Mouse (Mus musculus) stomach, embryonic 14.5 days (tissue): Measurements from ENCODE around the gene Stpg2. TPM values are rescaled to one million over a fixed set of nuclear protein-coding genes. Genes with fewer than 3 reads are reported as not detected.

Experiments used
- ATAC-seq: fragments of 200-750 bp; cut with Nextera tagmentation; 2 replicates; pipeline ENCODE4 v1.8.0; 2017; ENCODE audit warnings: low read depth, moderate TSS enrichment; ENCODE audit not compliant: insufficient number of reproducible peaks, insufficient read depth, low FRiP score
- H3K27ac ChIP-seq: fragments of 300-500 bp; sonication (generic); 2 replicates; pipeline ENCODE4 v1.5.1; 2014; ENCODE audit warnings: mild to moderate bottlenecking, low read length, moderate library complexity, mixed read lengths
- H3K27me3 ChIP-seq: fragments of 300-500 bp; sonication (generic); 2 replicates; pipeline ENCODE4 v1.6.1; 2014; ENCODE audit warnings: low read length, control low read depth, mixed read lengths; ENCODE audit not compliant: control insufficient read depth, insufficient read depth
- H3K36me3 ChIP-seq: fragments of 300-500 bp; sonication (generic); 2 replicates; pipeline ENCODE4 v1.6.1; 2014; ENCODE audit warnings: mild to moderate bottlenecking, control low read depth, low read length, moderate library complexity, mixed read lengths; ENCODE audit not compliant: control insufficient read depth, insufficient read depth
- H3K4me1 ChIP-seq: fragments of 300-500 bp; sonication (generic); 2 replicates; pipeline ENCODE4 v1.6.1; 2014; ENCODE audit warnings: low read length, control low read depth, mixed read lengths; ENCODE audit not compliant: control insufficient read depth, insufficient read depth
- H3K4me2 ChIP-seq: fragments of 300-500 bp; sonication (generic); replicated peaks from 2 replicates; pipeline ENCODE4 v1.6.1; 2014; ENCODE audit warnings: low read depth, low read length, control low read depth
- H3K4me3 ChIP-seq: fragments of 300-500 bp; sonication (generic); 2 replicates; pipeline ENCODE4 v1.5.1; 2014; ENCODE audit warnings: low read depth, low read length, control low read depth
- H3K9ac ChIP-seq: fragments of 300-500 bp; sonication (generic); replicated peaks from 2 replicates; pipeline ENCODE4 v1.6.1; 2014; ENCODE audit warnings: low read depth, mild to moderate bottlenecking, control low read depth, low read length, moderate library complexity, mixed read lengths
- H3K9me3 ChIP-seq: fragments of 300-500 bp; sonication (generic); 2 replicates; pipeline ENCODE4 v1.6.1; 2016; ENCODE audit warnings: low read depth, low read length, control low read depth; ENCODE audit not compliant: control insufficient read depth
- WGBS: fragments of 180-500 bp; shearing (Covaris S2); extraction: QIAGEN DNeasy Blood & Tissue Kit; methylation state at CpG from one replicate; pipeline ENCODE4 v1.1.7; 2014; 5-methylcytosine and 5-hydroxymethylcytosine counted together
- polyA plus RNA-seq: library from polyadenylated mRNA; unstranded; fragments of >200 nt; fragmentation: Nextera tagmentation; extraction: Ambion mirVana; gene quantifications from 2 replicates; pipeline ENCODE4 v1.2.1, GENCODE M21; 2014

The Stpg2 gene
- polyA plus RNA-seq, 1 experiment from 2014 or later = not detected

- H3K9me3 ChIP-seq = no peaks in the 10 kb centered on the region
- H3K4me1 ChIP-seq = no peaks in the 10 kb centered on the region
- WGBS = 77% methylated on average over 7 of the region's 7 CpGs
- H3K9ac ChIP-seq = no peak overlapping the region
- H3K36me3 ChIP-seq = no peaks in the 10 kb centered on the region
- no peak overlapping the region for H3K4me2 ChIP-seq
- H3K27ac ChIP-seq = no peak overlapping the region
- no peak for ATAC-seq
- H3K27me3 ChIP-seq = no peaks in the 10 kb centered on the region
- no peak overlapping the region for H3K4me3 ChIP-seq
Observed at GRCm38 (mm10) chr3:139728751-139729150, 523.3 kb downstream of the Stpg2 start.

GRCm38 (mm10) chr3:139729248-139729647, 523.8 kb downstream of the Stpg2 start:
- 61% methylated on average over 5 of the region's 5 CpGs for WGBS
- no peak for ATAC-seq

DNA sequence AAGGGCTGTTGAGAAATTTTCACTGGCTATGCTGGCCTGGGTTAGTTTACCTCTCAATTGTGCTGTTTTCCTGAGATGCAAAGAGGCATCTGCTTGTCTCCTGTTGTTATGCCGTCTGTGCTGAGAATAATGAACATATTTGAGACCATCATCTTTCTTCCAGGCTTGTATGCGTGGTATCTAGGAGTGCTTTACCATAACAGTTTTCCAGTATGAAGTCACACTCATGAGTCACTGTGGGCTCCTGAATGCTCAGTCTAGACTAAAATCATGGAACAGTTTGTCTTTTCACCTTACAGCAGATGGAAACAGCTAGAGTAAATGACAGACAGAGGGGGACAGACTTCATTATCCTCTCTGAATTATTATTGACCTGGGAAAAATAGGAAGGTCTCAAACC, 527.7 kb downstream of the Stpg2 start:
- Histone ChIP-seq H3K27me3 (no peaks in the 10 kb centered on the region), H3K9ac (no peak overlapping the region), H3K4me1 (no peaks in the 10 kb centered on the region), H3K36me3 (no peaks in the 10 kb centered on the region), H3K4me3 (no peak overlapping the region), H3K4me2 (no peak overlapping the region), H3K27ac (no peak overlapping the region), H3K9me3 (no peaks in the 10 kb centered on the region)
- 82% methylated on average over 2 of the region's 2 CpGs for whole genome bisulfite sequencing
- ATAC-seq = no peak

More at GRCm38 (mm10) chr3:139729248-139729647, 523.8 kb downstream of the Stpg2 start:
- H3K27me3 ChIP-seq = no peaks in the 10 kb centered on the region
- no peak overlapping the region for H3K4me3 ChIP-seq
- H3K9me3 ChIP-seq = no peaks in the 10 kb centered on the region
- H3K27ac ChIP-seq = no peak overlapping the region
- no peaks in the 10 kb centered on the region for H3K4me1 ChIP-seq
- H3K9ac ChIP-seq = no peak overlapping the region
- H3K4me2 ChIP-seq = no peak overlapping the region
- H3K36me3 ChIP-seq = no peaks in the 10 kb centered on the region

GRCm38 (mm10) chr3:139739388-139739787, 533.9 kb downstream of the Stpg2 start:
- ATAC-seq = no peak
- Histone ChIP-seq H3K36me3 (no peaks in the 10 kb centered on the region), H3K4me1 (no peaks in the 10 kb centered on the region), H3K4me3 (no peak overlapping the region), H3K4me2 (no peak overlapping the region), H3K9ac (no peak overlapping the region), H3K27me3 (no peaks in the 10 kb centered on the region), H3K27ac (no peak overlapping the region), H3K9me3 (no peaks in the 10 kb centered on the region)
- 90% methylated on average over 4 of the region's 4 CpGs for WGBS

Other genes with a start within 250 kb of the Stpg2 start
- 51.6 and 52.4 TPM in 2 replicates for gene Rap1gds1, start 130.5 kb upstream of the Stpg2 start, polyA plus RNA-seq